Mouse (Mus musculus): ENCODE measurements around the gene Flt3l. TPM values are rescaled to one million over a fixed set of nuclear protein-coding genes. Genes with fewer than 3 reads are reported as not detected.
A peak's percentile ranks its signal among the peaks of the same experiment; 100 is the strongest.

Flt3l gene
- polyA plus RNA-seq, 1 experiment from 2014 or later: 2.2 TPM

- DNase-seq (ENCODE audit: low spot score) (no peak), ATAC-seq (ENCODE audit: low FRiP score, low TSS enrichment) (no peak)
- no peak overlapping the region for H3K4me2 ChIP-seq (replicated peaks; ENCODE audit: low read depth)
- no peaks in the 10 kb centered on the region for H3K36me3 ChIP-seq (ENCODE audit: control insufficient read depth, insufficient read depth, low read length)
- no peak overlapping the region for H3K9ac ChIP-seq (ENCODE audit: low read length)
- H3K4me1 ChIP-seq (replicated peaks; ENCODE audit: control insufficient read depth, insufficient read depth): peaks cover 4% of the 10 kb centered on the region; the same call in 1 of the 2 replicates
- peaks cover 11% of the 10 kb centered on the region for H3K9me3 ChIP-seq (ENCODE audit: control insufficient read depth, low read length)
- H3K27me3 ChIP-seq (ENCODE audit: control insufficient read depth, insufficient read depth, low read length): peaks cover 22% of the 10 kb centered on the region; the same call in 1 of the 2 replicates
- H3K4me3 ChIP-seq (ENCODE audit: low read depth, low read length): no peak overlapping the region
- TF ChIP-seq CTCF (IDR thresholded peaks at IDR 0.05; ENCODE audit: low read depth): no peak
- TF ChIP-seq EP300 (optimal IDR thresholded peaks at IDR 0.05): no peak
- 25% methylated on average over 10 of the region's 10 CpGs for WGBS
- H3K27ac ChIP-seq (replicated peaks): no peak overlapping the region
Measured at GRCm38 (mm10) chr7:45166950-45167401, 30.7 kb upstream of the Flt3l start.

DNA sequence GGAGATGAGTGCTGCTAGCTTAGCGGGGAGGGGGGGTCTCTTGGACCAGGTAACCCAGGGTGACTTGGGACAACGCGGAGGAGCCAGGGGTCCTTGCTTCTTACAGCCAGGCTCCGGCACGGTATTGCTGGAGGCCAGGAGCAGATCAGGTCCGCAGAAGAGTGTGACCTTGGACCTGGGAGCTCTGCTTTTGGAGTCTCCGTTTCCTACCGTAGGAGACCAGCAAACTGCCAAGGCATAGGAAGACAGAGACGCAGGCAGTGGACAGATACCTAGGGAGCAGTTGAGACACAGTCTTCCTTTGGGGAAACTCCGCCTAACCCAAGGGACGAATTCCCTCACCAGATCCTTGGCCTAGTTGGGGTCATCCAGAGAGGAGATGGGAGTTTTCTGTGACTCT lies 29.5 kb upstream of the Flt3l start:
- H3K4me3 ChIP-seq (ENCODE audit: low read depth, low read length): no peak overlapping the region
- ATAC-seq (ENCODE audit: low FRiP score, low TSS enrichment) (no peak), DNase-seq (ENCODE audit: low spot score) (no peak)
- H3K4me2 ChIP-seq (replicated peaks; ENCODE audit: low read depth): no peak overlapping the region
- H3K27ac ChIP-seq (replicated peaks): no peak overlapping the region
- WGBS: 55% methylated on average over 11 of the region's 11 CpGs
- TF ChIP-seq CTCF (IDR thresholded peaks at IDR 0.05; ENCODE audit: low read depth) (no peak), EP300 (optimal IDR thresholded peaks at IDR 0.05) (no peak)
- peaks cover 22% of the 10 kb centered on the region; the same call in 1 of the 2 replicates for H3K27me3 ChIP-seq (ENCODE audit: control insufficient read depth, insufficient read depth, low read length)
- peaks cover 11% of the 10 kb centered on the region for H3K9me3 ChIP-seq (ENCODE audit: control insufficient read depth, low read length)
- H3K9ac ChIP-seq (ENCODE audit: low read length): no peak overlapping the region
- H3K36me3 ChIP-seq (ENCODE audit: control insufficient read depth, insufficient read depth, low read length): no peaks in the 10 kb centered on the region
- peaks cover 4% of the 10 kb centered on the region; the same call in 1 of the 2 replicates for H3K4me1 ChIP-seq (replicated peaks; ENCODE audit: control insufficient read depth, insufficient read depth)

- Histone ChIP-seq H3K27ac (replicated peaks) (no peak overlapping the region), H3K4me3 (ENCODE audit: low read depth, low read length) (no peak overlapping the region), H3K4me1 (replicated peaks; ENCODE audit: control insufficient read depth, insufficient read depth) (peaks cover 4% of the 10 kb centered on the region; the same call in 1 of the 2 replicates), H3K9me3 (ENCODE audit: control insufficient read depth, low read length) (peaks cover 6% of the 10 kb centered on the region), H3K27me3 (ENCODE audit: control insufficient read depth, insufficient read depth, low read length) (peaks cover 22% of the 10 kb centered on the region; the same call in 1 of the 2 replicates), H3K36me3 (ENCODE audit: control insufficient read depth, insufficient read depth, low read length) (peaks cover 2% of the 10 kb centered on the region; the same call in 1 of the 2 replicates), H3K4me2 (replicated peaks; ENCODE audit: low read depth) (no peak overlapping the region), H3K9ac (ENCODE audit: low read length) (no peak overlapping the region)
- no peak for ATAC-seq (ENCODE audit: low FRiP score, low TSS enrichment)
- TF ChIP-seq CTCF (IDR thresholded peaks at IDR 0.05; ENCODE audit: low read depth): no peak
- TF ChIP-seq EP300 (optimal IDR thresholded peaks at IDR 0.05): no peak
- DNase-seq (ENCODE audit: low spot score): no peak
- 74% methylated on average over 5 of the region's 5 CpGs for WGBS
Measured at GRCm38 (mm10) chr7:45164833-45165232, 28.6 kb upstream of the Flt3l start.

GRCm38 (mm10) chr7:45163735-45164490 lies 27.7 kb upstream of the Flt3l start, which contains the start of gene Slc17a7:
Gene Slc17a7 (plus strand): TSS chr7:45163949.
- 2% methylated on average over 20 of the region's 41 CpGs for WGBS
- Histone ChIP-seq H3K4me2 (replicated peaks; ENCODE audit: low read depth) (peak within 1 kb of the TSS; percentile 57), H3K27me3 (ENCODE audit: control insufficient read depth, insufficient read depth, low read length) (peaks cover 15% of the 10 kb centered on the region; the same call in 1 of the 2 replicates), H3K4me1 (replicated peaks; ENCODE audit: control insufficient read depth, insufficient read depth) (peaks cover 4% of the 10 kb centered on the region; the same call in 1 of the 2 replicates), H3K27ac (replicated peaks) (no peak within 1 kb of the TSS), H3K9ac (ENCODE audit: low read length) (peak within 1 kb of the TSS; percentile 41), H3K9me3 (ENCODE audit: control insufficient read depth, low read length) (no peaks in the 10 kb centered on the region), H3K4me3 (ENCODE audit: low read depth, low read length) (peak within 1 kb of the TSS; percentile 34), H3K36me3 (ENCODE audit: control insufficient read depth, insufficient read depth, low read length) (peaks cover 2% of the 10 kb centered on the region; the same call in 1 of the 2 replicates)
- peak; percentile 70 for DNase-seq (ENCODE audit: low spot score)
- ATAC-seq (ENCODE audit: low FRiP score, low TSS enrichment): 0 out of 2 replicates have a peak, but pooled peaks have one; percentile 34
- TF ChIP-seq CTCF (IDR thresholded peaks at IDR 0.05; ENCODE audit: low read depth) (no peak), EP300 (optimal IDR thresholded peaks at IDR 0.05) (no peak)

- DNase-seq (ENCODE audit: low spot score) (no peak), ATAC-seq (ENCODE audit: low FRiP score, low TSS enrichment) (no peak)
- peaks cover 4% of the 10 kb centered on the region; the same call in 1 of the 2 replicates for H3K4me1 ChIP-seq (replicated peaks; ENCODE audit: control insufficient read depth, insufficient read depth)
- no peak overlapping the region for H3K9ac ChIP-seq (ENCODE audit: low read length)
- 70% methylated on average over 9 of the region's 9 CpGs for WGBS
- no peak overlapping the region for H3K4me2 ChIP-seq (replicated peaks; ENCODE audit: low read depth)
- H3K36me3 ChIP-seq (ENCODE audit: control insufficient read depth, insufficient read depth, low read length): peaks cover 2% of the 10 kb centered on the region; the same call in 1 of the 2 replicates
- no peaks in the 10 kb centered on the region for H3K9me3 ChIP-seq (ENCODE audit: control insufficient read depth, low read length)
- no peak overlapping the region for H3K4me3 ChIP-seq (ENCODE audit: low read depth, low read length)
- H3K27me3 ChIP-seq (ENCODE audit: control insufficient read depth, insufficient read depth, low read length): peaks cover 12% of the 10 kb centered on the region; the same call in 1 of the 2 replicates
- H3K27ac ChIP-seq (replicated peaks): no peak overlapping the region
- TF ChIP-seq EP300 (optimal IDR thresholded peaks at IDR 0.05) (no peak), CTCF (IDR thresholded peaks at IDR 0.05; ENCODE audit: low read depth) (no peak)
Measured at GRCm38 (mm10) chr7:45162996-45163615, 26.9 kb upstream of the Flt3l start.

All from stomach, postnatal 0 days (tissue).